Mouse (Mus musculus) skeletal muscle tissue, adult 2 months (tissue): ENCODE data around the gene 1110059E24Rik.
"Not testable (repeated sequence)": the region's sequence is repeated elsewhere in the genome, so short reads cannot be mapped to it uniquely, and the experiment has no call there.

Experiments
- DNase-seq: peaks from one replicate; pipeline ENCODE4 v3.0.0-alpha.2; 2012; ENCODE audit warnings: low read depth, low spot score

1110059E24Rik gene

DNA sequence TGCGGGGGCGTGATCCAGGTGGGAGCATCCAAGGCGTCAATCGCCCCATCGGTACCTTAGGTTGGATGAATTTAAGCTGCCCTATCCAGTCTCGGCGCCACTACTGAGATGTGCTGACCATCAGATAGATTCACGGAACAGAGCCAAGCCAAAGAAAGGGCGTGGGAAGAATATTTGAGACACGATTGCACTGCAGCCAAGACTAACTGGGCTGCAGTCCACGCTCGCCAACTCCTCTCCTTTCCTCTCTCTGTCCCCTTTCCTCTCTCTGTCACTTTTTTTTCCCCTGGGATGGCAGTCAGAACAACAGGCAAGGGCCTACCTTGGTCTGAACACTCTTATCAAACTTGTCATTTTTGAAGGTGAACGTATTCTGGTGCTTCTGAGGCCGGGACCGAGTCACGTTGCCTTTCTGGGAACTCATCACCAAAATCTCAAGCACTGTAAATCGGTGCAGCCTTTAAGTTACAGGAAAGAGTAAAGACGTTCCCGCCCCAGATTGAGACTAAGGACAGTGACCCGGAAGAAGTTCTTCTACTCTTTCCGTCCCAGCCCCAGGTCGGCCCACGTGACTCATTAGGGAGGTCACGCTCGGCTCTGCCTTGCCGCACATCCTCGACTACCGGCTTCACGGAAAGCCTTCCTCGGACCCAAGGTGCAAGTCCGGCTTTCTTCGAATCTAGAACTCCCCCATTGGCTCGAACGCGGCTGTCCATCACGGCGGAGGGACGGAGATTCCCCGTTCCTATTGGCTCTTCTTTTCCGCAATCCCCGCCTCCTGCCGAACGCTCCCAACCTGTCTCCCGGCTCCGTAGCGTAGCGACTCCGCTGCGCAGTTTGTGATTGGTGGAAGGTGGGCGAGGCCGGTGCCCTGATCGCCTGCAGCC lies at the start of gene 1110059E24Rik:
TSS of gene 1110059E24Rik (minus strand) at position 692 of the 887 bp plus-strand sequence.
- peak; percentile 98 for DNase-seq

DNA sequence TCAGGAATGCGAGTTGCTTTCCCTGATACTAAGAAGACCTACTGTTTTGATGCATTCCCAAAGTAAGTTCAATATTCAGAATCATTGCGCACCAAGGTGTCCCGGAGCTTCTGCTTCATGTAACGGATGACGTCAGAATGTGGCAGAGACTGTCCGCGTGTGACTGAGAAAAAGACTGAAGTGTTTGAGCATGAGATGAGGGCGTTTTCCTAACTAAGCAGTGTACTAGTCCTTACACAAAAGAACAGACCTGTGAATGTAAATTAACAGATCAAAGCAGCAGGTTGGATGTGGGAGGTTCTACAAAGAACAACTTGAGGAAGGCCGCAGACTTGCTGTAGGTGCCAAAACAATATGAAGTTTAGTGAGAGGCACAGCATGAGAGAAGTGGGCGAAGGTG lies 28.2 kb upstream of the 1110059E24Rik start:
- DNase-seq: no peak

DNA sequence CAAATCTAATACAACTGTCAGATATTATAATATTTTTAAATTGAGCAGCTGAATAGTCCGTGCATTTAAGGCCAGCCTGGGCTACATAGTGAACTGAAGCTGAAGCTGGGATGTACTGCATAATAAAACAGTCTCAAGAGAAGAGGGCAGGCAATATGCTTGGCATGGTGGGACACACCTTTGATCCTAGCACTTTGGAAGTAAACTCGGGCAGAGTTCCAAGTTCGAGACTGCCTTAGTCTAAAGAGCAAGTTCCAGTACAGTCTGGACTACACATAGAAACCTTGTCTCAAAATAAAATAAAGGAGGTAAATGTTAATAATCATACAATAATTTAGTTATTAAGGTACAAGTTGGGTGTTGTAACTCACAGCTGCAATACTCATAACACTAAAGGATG lies 27.3 kb upstream of the 1110059E24Rik start:
- no peak for DNase-seq

DNA sequence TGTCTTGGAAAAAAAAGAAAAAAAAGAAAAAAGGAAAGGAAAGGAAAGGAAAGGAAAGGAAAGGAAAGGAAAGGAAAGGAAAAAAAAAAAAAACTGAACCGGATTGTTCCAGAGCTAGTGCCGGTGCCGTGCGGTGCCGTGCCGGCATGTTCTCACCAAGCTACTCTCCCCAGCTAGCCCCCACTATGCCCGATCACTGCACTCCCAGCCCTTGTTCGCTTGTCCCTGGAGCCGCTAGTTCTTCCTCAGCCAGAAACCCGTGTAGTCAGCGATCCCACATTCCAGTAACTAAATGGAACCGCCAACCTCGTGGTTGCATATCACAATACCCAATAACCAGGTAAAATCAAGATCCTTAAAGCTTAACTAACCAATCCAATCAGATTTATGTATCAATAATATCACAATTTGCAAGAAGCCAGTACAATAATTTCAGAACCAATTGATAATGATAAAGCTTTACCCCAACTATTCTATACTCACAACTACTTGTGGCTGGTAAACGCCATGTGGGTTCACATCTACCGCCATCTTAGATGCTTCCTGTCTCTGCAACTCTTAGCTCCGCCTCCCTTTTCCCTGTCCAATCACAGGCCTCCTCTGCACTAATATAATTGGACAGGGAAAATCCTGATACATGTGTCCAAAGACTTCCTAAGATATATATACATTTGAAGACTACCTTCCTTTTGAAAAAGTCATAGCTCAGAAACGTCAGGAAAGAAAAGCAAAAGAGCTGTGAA lies 21.7 kb upstream of the 1110059E24Rik start:
- no peak for DNase-seq

DNA sequence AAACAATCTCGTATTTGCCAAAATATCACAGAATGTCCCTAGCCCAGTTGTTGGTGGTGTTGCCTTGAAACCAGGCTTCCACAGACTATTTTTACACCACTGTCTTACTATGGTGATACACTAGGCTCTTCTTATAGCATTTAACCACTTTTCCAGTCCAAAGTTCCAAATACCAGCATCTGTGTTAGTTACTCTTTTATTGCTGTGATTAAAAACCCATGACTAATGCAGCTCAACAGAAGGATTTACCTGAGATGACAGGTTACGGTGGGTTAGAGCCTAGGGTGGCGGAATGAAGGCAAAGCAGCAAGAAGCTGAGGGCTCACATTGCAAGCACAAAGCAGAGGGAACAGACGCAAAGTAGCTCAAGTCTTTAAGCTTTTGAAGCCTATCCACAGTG lies 16.9 kb upstream of the 1110059E24Rik start:
- DNase-seq: no peak

DNA sequence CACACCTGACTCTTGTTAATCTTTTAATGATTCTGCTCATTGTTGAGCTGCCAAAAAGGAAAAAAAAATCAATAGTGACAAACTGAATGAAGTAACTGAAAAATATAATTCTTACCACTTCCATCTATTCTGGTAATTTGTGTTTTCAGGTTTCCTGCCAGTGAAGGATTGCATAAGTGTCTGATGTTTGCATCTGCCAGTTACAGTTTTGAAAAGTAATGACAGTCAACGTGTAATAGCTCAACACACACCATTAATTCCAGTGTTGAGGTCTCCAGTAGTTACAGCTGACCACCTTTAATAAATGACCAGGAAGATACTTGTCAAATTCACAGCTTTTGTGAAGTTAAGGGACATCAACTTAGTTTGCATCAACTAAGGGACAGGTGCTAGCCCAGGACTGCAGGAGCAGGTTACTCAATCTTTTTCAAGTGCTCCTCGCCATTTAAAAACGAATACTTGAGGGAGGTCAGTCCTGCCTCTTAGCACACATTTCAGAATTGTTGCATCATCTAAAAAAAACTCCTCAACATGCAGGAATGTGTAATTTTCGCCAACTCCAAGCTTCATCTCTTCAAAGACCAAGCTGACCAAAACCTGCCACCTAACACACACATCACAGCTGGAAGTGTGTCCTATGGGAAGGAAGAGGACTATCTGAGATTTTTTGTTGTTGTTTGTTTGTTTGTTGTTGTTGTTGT lies 11.1 kb upstream of the 1110059E24Rik start:
- peak; percentile 30 for DNase-seq

DNA sequence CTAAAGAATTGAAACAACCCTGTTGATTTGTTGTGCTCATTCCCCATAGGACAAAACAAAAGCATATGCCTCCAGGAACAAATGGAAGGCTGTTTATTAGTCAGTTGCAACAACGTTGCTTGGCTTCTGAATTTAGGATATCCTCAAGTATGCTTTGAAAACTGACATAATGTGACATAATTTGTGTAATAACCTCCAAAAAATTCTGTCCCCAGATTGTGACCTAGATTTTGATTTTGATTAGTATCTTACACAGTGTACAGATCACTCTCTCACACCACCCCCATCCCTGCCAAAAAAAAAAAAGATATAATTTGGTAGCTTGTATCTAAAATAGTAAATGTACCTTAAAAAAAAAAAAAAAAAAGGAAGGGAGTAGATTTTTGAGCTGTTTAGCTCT lies 8.0 kb upstream of the 1110059E24Rik start:
- DNase-seq: no peak

DNA sequence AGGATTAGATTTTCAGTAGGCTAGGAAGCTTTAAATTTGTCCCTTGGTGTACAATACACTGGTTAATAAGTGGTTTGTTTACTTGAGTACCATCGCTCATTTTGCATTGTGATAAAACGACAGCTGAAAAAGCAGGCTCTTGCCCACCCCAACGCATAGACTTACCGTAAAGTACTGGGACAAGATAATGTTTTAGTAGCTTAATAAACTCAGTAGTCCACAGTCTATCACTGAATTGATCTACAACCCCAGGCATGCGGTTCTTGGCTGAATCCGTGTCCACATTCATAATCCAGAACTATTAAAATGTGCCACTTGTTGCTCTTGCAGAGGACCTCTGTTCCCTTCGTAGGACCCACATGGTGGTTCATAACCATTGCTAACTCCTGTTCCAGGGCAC lies 2.0 kb upstream of the 1110059E24Rik start:
- DNase-seq: no peak

DNA sequence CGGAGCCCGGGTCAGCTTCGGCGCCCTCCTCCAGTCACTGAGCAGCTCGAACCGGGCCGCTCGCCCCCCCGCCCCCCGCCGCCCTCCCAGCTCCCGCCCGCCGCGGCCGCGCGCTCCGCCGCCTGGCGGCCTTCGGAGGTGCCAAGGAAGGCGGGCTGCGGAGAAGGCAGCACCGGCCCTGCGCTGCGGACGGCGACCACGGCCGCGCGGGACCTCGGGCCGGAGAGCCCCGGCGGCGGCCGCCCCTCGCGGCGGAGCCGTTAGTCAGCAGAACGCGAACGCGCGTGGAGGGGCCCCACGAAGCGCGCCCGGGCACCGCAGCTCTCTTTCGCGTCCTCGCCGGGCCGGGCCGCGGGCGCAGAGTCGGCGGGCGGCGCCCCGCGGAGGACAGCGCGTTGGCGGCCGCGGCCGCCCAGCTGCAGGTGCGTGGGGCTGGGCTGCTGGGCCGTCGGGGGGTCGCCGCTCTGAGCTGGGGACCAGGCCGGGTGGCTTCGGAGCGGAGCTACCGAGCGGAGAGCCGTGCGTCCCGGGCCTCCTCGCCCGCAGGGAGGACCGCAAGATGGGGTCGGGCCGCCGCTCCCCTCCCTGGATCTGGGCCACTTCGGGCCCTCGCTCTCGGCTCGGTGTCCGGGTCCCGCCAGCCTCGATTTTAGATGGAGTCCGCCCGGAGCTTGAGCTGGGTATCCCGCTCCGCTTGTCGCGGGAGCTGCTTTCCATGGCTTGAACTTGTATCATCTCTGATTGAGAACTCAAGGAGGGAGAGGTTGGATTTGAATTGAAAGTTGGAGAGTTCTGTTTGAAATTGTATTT lies 601 bp upstream of the 1110059E24Rik start, which contains the start of gene Abhd17b:
TSS of gene Abhd17b (plus strand) at position 14 of the 810 bp plus-strand sequence.
- no peak for DNase-seq

DNA sequence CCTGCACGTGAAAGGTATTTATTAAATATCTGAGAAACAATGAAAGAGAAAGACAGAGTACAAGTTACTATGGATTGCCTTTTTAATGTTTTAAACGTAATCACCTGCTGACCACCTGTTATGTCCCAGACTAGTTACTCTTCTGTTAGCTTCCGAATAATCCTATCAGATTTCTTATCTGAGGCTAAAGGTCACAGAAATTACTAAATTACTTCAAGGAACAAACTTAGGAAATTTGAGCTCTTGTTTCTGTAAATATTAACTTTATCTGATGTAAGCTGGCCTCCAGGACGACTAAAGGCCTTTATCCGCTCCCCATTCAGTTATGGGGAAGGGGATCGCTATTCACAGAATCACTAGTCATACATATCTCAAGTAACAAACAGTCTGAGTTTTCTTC lies 1.1 kb downstream of the 1110059E24Rik start:
- no peak for DNase-seq

DNA sequence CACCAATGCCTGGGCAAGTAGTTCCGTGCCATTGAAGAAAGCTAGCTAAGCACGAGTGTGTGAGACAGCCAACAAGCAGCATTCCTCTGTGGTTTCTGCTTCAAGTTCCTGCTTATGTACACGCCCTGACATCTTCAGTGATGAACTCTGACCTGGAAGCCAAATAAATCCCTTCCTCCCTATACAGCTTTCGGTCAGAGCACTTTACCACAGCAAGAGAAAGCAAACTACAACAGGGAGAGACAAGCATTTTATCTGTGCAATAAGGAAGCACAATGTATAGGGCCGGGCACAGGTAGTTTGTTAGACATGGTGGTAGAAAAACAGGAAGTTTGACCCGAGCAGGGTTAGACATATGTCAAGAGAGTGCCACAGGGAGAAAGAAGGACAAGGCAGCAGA lies 6.6 kb downstream of the 1110059E24Rik start:
- no peak for DNase-seq

DNA sequence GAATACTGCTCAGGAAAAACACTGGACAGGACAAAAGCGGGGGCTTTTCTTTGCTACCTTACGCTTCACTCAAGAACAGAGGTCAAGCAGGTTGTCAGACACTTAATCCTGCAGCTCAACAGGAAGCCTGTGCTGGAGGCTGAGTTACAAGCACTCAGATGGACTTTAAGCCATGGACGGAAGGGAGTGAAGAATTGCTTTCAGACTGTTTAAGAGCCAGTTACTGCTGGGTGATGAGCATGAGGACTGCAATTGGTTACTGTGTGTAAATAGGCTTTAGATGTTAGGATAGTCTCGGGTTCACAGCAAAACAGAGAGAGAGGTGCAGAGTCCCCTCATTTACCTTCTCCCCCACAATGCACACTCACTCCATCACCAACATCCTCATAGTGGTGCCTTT lies 7.5 kb downstream of the 1110059E24Rik start:
- DNase-seq: no peak

DNA sequence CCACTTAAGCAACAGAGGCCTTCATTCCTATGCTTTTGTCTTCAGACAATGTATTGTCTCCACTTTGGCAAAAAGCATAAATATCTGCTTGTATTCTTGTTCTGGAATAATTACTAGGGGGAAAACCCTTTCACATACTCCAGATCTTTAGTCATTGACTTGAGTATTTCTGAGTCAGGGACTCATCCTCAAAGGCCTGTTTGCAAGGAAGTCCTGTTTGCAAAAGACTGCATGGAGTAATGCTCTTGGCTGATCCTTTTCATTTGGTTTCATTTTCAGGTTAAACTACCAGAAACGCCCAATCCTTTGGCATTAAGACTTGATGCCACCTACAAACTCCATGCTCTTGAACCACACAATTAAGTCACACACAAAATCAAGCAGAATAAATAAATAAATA lies 8.8 kb downstream of the 1110059E24Rik start:
- DNase-seq: no peak

DNA sequence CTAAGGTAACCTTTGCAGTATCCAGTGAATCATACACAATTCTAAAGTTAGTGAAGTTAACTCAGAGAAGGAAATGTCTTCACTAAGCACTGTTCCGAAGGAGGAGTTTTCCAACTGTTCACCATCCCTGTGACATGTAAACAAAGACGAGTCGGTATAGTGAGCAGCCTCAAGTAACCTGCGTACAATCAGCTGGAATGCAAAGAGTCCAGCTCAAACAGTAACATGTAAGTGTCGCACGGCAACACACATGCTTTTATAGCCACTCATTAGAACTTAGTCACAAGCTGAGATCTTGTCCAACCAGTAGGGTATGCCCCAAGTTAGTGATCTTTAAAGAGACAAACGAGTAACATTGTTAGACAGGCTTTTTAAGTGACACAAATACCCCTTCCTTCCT lies 15.1 kb downstream of the 1110059E24Rik start:
- no peak for DNase-seq

DNA sequence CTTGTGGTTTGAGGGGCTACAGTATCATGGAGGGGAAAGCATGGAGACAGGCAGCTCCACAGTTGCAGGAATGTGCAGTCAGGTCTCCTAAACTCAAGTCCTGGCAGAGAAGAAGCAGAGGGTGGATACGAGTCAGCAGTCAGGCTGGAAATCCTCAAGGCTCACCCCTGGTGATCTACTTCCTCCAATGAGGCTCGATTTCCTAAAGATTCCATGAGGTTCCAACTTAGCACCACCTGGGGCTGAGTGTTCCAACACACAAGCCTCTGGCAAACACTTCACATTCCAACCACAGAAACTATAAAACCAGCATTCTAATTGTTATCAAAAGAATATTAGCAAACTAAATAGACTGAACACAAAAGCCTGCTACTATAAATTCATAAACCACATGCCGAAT lies 15.9 kb downstream of the 1110059E24Rik start:
- DNase-seq: no peak

DNA sequence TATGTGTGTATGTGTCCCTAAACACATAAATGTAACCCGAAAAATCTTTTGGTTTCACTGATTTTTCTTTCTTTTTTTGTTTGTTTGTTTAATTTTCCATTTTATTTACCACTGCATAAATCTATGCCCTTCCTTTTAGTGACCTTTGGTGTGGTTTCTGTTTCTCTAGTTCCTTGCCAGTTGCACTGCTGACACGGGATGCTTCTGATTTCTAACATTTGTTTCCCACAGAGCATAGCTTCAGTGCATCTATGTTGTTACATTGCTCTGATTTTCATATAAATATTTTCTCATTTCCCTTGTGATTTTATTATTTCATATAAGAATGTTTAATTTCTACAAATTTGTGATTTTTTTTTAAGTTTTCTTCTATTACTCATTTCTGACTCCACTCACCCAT lies 17.4 kb downstream of the 1110059E24Rik start:
- no peak for DNase-seq

DNA sequence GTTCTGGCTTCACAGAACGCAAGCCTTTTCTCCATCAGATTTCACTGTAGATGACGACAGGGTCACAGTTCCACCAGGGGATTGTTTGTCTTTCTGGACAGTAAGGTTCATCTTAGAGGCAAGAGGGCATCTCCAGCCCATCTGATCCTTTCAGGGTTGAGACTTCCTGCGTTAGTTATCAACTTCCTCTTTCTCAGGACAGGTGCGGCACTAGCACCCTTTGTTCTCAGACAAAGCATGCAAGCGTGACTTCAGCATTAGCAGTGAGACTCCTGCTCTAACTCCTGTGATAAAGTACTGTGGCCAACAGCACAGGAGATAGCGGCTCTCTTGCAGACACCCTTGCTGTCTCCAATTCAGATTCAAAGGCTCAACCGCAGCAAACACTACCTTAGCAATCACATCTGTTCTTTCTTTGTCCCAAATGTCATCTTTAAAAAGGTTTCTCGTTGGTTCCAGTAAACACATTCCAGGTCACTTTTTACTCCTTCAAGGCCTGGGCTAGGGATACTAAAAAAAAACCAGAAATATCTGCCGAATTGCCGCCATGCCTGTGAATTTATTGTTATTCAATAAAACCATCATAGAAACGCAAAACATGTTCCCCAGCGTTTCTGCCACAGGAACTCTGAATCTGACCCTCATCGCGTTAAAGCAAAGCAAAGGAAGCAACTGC lies 22.0 kb downstream of the 1110059E24Rik start:
- peak; percentile 21 for DNase-seq

DNA sequence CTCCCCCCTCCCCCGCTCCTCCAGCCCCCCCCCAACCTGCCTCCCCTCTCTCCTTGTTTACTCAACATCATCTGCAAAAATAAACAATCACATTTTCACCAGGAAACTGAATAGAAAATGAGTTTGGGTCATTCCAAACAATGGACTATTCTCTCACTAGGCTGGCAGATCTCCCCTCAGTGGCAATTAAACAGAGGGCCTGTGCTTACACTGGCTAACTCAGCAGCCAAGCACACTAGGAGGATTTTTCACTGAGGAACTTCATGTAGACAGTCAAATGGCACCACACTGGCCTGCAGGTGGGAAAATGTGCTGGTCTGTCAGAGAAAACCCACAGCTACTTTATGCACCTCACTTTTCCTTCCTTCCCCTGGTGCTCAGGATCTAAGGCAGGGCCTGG lies 23.3 kb downstream of the 1110059E24Rik start:
- DNase-seq: no peak

DNA sequence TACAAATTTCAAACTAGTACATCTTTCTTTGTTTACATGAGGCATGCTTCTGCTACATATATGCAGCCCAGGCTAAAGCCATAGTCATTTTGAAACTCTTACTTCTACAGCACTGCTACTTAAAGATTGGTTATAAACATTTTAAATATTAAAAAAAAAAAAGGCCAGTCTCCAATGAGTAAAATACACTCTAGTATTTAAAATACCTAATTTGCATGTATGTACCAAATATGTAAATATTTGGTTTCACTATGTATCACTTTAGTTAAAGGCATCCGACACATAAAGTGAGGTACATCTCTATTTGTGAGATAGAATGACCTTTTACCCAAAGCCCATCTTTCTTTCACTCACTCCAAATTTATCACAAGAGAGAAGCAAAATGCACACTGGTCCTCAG lies 23.7 kb downstream of the 1110059E24Rik start:
- no peak for DNase-seq

DNA sequence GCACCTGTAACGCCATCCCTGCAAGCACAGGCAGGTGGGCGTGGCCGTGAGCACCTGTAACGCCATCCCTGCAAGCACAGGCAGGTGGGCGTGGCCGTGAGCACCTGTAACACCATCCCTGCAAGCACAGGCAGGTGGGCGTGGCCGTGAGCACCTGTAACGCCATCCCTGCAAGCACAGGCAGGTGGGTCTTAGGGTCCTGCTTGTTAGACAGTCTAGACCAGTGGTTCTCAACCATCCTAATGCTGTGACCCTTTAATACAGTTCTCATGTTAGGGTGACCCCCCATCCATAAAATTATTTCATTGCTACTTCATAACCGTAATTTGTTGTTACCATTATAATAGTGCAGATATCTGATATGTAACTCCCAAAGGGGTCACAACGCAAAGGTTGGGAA lies 24.3 kb downstream of the 1110059E24Rik start:
- not testable (repeated sequence) for DNase-seq
